Mouse (Mus musculus): ENCODE results near the gene Tsga10. TPM values are rescaled to one million over a fixed set of nuclear protein-coding genes. Genes with fewer than 3 reads are reported as not detected.
A peak's percentile ranks its signal among the peaks of the same experiment; 100 is the strongest.

Tsga10 gene
- polyA plus RNA-seq, 1 experiment from 2014 or later = 12.0 TPM

DNA sequence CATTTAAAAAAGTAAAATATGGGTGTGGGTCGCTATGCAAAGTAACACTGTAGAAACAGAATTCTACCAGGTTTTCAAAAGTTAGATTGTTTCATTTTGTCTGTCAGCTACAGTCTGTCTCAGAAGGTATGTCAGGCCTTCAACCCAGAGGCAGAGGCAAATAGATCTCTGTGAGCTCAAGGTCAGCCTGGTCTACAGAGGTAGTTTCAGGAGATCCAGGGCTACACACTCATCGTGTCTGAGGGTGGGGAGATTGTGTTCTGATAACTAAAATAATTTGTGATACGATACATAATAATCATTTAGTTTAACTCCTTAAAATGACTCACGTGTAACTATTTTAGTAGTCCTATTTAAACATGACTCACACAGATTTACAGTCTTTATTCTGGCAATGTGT, 6.9 kb upstream of the Tsga10 start:
- Histone ChIP-seq H3K9me3 (replicated peaks) (0 out of 2 replicates have a peak, but pooled peaks cover 4% of the 10 kb centered on the region), H3K4me3 (replicated peaks) (no peak overlapping the region), H3K9ac (replicated peaks) (no peak overlapping the region), H3K27me3 (replicated peaks) (peaks cover 6% of the 10 kb centered on the region; the same call in 1 of the 2 replicates), H3K27ac (replicated peaks) (no peak overlapping the region), H3K4me1 (peaks cover 17% of the 10 kb centered on the region), H3K4me2 (peak overlapping the region; percentile 70), H3K36me3 (peaks cover 25% of the 10 kb centered on the region)
- ATAC-seq (ENCODE audit: low FRiP score) = no peak
- WGBS = 89% methylated on average over 4 of the region's 4 CpGs

DNA sequence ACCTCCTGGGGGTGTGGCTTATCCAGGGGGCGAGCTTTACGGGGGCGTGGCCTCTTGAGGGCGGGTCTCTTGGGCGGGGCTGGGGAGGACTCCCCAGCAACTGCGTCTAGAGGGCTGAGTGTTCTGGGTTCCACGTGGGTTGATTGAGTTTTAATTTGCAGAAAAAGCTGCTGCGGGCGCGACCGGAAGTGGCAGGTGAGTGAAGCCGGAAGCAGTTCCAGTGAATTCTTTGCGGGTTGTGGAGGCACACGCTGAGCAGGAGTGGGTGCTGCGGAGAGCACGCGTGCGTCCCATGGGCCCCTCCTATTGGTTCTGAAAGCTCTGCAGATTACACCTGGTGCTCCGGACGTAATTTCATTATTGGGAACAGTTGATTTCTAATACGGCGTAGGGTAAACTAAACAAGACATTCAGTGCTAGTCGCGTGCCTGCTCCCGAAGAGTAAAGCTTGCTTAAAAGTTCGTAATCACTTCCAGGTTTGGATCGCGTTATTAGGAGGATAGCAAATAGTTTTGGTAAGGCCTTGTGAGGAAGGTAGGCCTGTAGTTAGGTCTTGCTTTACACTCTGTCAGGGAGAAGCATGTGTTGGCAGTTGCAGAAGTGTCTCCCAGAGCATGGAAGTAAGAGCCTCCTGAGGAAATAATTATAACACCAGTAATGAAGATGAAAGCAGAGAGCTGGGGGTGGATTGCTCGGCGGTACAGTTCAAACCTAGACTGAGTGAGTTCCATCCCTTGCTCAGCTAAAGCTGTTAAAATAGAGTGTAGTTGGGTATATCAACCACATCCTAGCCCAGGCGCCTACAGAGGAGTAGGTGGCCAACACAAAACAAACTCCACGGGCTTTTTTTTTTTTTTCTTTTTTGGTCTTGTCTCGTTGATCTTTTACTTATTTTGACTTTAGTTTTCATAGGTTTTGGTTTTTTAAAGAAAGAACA, 6.2 kb upstream of the Tsga10 start:
- Histone ChIP-seq H3K9ac (replicated peaks) (peak overlapping the region; percentile 44), H3K36me3 (peaks cover 17% of the 10 kb centered on the region), H3K27ac (replicated peaks) (peak overlapping the region; percentile 81), H3K4me2 (peak overlapping the region; percentile 70), H3K4me1 (peaks cover 17% of the 10 kb centered on the region), H3K9me3 (replicated peaks) (0 out of 2 replicates have a peak, but pooled peaks cover 4% of the 10 kb centered on the region), H3K4me3 (replicated peaks) (peak overlapping the region; percentile 49), H3K27me3 (replicated peaks) (peaks cover 6% of the 10 kb centered on the region; the same call in 1 of the 2 replicates)
- 6% methylated on average over 33 of the region's 33 CpGs for WGBS
- ATAC-seq (ENCODE audit: low FRiP score) = peak; percentile 91

DNA sequence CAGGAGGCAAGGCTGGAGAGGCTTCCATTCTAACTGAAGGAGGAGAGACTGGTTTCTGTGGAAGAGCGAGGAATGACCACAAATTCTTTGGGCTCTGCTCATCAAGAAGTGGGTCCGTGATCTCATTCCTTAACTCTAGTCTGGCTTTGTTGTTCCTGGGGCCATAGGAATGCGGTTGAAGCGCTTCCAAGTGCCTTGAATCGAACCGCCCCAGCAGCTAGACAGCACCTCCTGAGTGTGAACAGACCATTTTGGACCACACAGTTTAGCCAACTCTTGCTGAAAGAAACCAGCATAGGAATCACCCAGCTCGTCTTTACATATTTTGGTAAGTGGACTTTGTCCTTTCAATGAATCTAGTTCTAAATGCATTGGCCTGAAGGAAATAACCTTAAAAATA, 5.5 kb upstream of the Tsga10 start, which contains the start of gene Lipt1:
Gene Lipt1 (plus strand): TSS at position 35 of the 400 bp plus-strand sequence.
- H3K27me3 ChIP-seq (replicated peaks) = peaks cover 6% of the 10 kb centered on the region; the same call in 1 of the 2 replicates
- 0 out of 2 replicates have a peak, but pooled peaks cover 4% of the 10 kb centered on the region for H3K9me3 ChIP-seq (replicated peaks)
- peak within 1 kb of the TSS; percentile 70 for H3K4me2 ChIP-seq
- H3K9ac ChIP-seq (replicated peaks) = peak within 1 kb of the TSS; percentile 44
- H3K27ac ChIP-seq (replicated peaks) = peak within 1 kb of the TSS; percentile 81
- 7% methylated on average over 7 of the region's 7 CpGs for WGBS
- ATAC-seq (ENCODE audit: low FRiP score) = peak; percentile 56
- peak within 1 kb of the TSS; percentile 49 for H3K4me3 ChIP-seq (replicated peaks)
- H3K4me1 ChIP-seq = peaks cover 17% of the 10 kb centered on the region
- H3K36me3 ChIP-seq = peaks cover 16% of the 10 kb centered on the region

DNA sequence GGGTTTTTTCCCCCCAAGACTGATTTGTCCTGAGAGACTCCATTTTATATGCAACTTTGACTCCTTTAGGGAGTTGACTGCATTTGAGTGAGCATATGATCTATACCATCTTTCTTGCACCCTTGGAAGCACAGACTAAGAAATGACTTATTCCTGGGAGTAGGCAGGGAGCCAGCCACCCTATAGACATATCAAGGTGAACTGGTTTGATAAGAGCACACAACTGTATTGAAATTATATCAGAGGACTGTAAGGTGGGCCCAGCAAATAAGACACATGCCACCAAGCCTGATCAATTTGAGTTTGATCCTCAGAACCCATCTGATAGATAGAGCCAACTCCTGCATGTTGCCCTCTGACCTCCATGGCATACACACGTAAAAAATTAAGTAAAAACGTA, 3.1 kb upstream of the Tsga10 start:
- no peak for ATAC-seq (ENCODE audit: low FRiP score)
- Histone ChIP-seq H3K4me1 (peaks cover 26% of the 10 kb centered on the region), H3K27me3 (replicated peaks) (peaks cover 6% of the 10 kb centered on the region; the same call in 1 of the 2 replicates), H3K4me2 (no peak overlapping the region), H3K27ac (replicated peaks) (no peak overlapping the region), H3K36me3 (no peaks in the 10 kb centered on the region), H3K9me3 (replicated peaks) (no peaks in the 10 kb centered on the region), H3K9ac (replicated peaks) (no peak overlapping the region), H3K4me3 (replicated peaks) (no peak overlapping the region)
- 67% methylated on average over 2 of the region's 2 CpGs for WGBS

DNA sequence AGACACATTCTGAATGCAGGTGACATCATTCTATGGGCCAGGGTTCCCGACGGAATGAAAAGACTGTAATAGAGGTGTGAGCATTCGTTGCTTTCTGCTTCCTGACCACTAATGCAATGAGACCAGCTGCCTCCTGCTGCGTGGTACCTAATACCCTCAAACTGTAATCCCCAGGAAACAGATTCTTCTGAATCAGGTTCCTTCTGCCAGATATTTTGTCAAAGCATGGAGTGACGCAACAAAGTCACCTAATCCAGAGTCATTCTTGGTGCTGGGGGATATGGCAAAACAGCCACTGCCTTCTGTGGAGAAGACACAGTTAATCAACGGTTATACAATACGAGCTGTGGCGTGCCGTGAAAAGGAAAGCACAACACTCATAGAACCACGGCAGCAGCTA, 2.4 kb upstream of the Tsga10 start:
- WGBS = 67% methylated on average over 10 of the region's 10 CpGs
- H3K9me3 ChIP-seq (replicated peaks) = no peaks in the 10 kb centered on the region
- H3K4me3 ChIP-seq (replicated peaks) = no peak overlapping the region
- H3K27ac ChIP-seq (replicated peaks) = no peak overlapping the region
- no peaks in the 10 kb centered on the region for H3K36me3 ChIP-seq
- no peak overlapping the region for H3K9ac ChIP-seq (replicated peaks)
- H3K4me1 ChIP-seq = peaks cover 26% of the 10 kb centered on the region
- H3K27me3 ChIP-seq (replicated peaks) = peaks cover 6% of the 10 kb centered on the region; the same call in 1 of the 2 replicates
- no peak for ATAC-seq (ENCODE audit: low FRiP score)
- no peak overlapping the region for H3K4me2 ChIP-seq

DNA sequence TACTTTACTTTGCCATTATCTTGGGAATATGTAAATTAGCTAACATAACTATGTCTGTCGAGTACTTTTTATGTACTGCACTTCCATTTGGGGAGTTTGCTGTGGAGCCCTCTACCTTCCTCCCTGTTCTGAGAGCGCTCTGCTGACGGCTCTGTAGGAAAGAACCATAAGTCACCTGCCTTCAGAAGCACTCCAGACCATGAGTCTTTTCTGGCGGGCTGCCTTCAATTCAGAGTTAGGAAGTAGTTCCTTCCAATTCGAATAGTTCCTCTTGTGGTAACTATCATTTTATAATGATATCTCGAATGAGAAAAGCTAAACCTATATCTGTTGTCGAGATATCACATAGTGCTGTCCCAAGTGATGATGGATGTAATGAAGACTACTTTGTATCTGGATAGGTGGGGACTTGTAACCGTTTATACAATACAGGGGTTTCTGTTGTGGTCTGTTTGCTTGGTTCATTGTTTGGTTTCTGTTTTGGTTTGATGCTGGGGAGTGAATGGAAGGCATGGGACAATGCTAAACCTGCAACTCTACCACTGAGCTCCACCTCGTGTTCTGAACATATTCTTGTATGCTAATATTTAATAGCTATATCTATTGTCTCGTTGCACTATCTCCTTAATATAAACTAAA, 1.6 kb upstream of the Tsga10 start:
- H3K9ac ChIP-seq (replicated peaks) = no peak overlapping the region
- H3K4me3 ChIP-seq (replicated peaks) = no peak overlapping the region
- ATAC-seq (ENCODE audit: low FRiP score) = no peak
- H3K27ac ChIP-seq (replicated peaks) = no peak overlapping the region
- no peak overlapping the region for H3K4me2 ChIP-seq
- H3K27me3 ChIP-seq (replicated peaks) = peaks cover 6% of the 10 kb centered on the region; the same call in 1 of the 2 replicates
- WGBS = 75% methylated on average over 10 of the region's 10 CpGs
- H3K9me3 ChIP-seq (replicated peaks) = no peaks in the 10 kb centered on the region
- no peaks in the 10 kb centered on the region for H3K36me3 ChIP-seq
- H3K4me1 ChIP-seq = peaks cover 20% of the 10 kb centered on the region

DNA sequence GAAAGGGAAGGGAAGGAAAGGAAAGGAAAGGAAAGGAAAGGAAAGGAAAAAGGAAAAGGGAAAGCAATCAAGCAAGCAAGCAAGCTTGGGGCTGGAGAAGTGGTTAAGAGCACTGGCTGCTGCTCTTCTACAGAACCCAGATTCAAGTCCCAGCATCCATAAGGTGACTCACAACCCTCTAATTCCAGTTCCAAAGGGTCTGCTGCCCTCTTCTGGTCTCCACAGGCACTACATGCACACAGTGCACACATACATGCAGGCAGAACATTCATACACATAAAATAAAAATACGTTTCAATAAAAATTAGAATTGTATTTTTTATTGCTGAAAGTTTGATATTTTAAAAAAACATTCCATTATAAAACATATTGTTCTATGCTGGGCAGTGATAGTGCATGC, 827 bp upstream of the Tsga10 start:
- Histone ChIP-seq H3K9ac (replicated peaks) (no peak overlapping the region), H3K4me1 (peaks cover 16% of the 10 kb centered on the region), H3K36me3 (no peaks in the 10 kb centered on the region), H3K4me2 (no peak overlapping the region), H3K4me3 (replicated peaks) (no peak overlapping the region), H3K27ac (replicated peaks) (no peak overlapping the region), H3K27me3 (replicated peaks) (peaks cover 6% of the 10 kb centered on the region; the same call in 1 of the 2 replicates), H3K9me3 (replicated peaks) (no peaks in the 10 kb centered on the region)
- WGBS = 84% methylated on average over 1 of the region's 1 CpGs
- ATAC-seq (ENCODE audit: low FRiP score) = no peak

DNA sequence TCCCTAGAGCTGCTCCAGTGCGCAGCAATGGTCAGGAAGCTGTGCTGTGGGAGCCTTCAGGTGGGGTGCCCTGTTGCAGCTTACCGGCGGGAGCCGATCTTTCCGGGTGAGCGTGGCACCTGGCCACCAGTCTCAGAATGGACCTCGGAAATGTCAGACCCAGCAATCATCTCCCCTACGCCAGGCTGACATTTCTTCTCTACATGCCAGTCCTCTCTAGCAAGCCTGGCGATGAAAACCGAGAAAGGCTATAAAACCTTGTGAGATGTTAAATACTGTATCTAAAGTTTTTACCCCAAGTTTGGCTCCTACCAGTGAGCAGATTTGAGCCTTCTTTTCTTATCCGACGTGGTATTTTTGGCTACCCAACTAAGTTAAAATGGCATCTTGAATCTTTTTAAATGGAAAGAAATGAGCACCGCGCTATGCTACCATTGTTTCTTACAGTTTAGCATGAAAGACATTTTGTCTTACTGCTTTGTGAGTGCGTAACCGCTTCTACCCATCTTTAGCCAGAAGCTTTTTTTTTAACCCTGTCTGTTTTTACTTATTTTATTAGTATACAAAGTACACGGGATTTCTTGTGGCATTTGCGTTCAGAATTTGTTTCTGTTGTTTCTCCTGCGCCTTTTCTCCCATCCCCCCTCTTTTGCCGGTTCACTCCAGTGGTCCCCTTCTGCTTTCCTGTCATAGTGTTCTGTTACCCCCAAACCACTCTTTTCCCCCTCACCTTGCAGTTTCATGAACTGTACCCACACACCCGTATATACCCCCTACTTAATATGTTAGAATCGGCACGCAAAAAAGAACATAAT, 621 bp downstream of the Tsga10 start:
- H3K36me3 ChIP-seq = no peaks in the 10 kb centered on the region
- H3K4me3 ChIP-seq (replicated peaks) = peak overlapping the region; percentile 78
- H3K4me1 ChIP-seq = peaks cover 10% of the 10 kb centered on the region
- peak overlapping the region; percentile 95 for H3K27ac ChIP-seq (replicated peaks)
- no peaks in the 10 kb centered on the region for H3K9me3 ChIP-seq (replicated peaks)
- WGBS = 12% methylated on average over 23 of the region's 23 CpGs
- ATAC-seq (ENCODE audit: low FRiP score) = no peak
- H3K27me3 ChIP-seq (replicated peaks) = peaks cover 6% of the 10 kb centered on the region; the same call in 1 of the 2 replicates
- H3K4me2 ChIP-seq = peak overlapping the region; percentile 85
- H3K9ac ChIP-seq (replicated peaks) = peak overlapping the region; percentile 77

DNA sequence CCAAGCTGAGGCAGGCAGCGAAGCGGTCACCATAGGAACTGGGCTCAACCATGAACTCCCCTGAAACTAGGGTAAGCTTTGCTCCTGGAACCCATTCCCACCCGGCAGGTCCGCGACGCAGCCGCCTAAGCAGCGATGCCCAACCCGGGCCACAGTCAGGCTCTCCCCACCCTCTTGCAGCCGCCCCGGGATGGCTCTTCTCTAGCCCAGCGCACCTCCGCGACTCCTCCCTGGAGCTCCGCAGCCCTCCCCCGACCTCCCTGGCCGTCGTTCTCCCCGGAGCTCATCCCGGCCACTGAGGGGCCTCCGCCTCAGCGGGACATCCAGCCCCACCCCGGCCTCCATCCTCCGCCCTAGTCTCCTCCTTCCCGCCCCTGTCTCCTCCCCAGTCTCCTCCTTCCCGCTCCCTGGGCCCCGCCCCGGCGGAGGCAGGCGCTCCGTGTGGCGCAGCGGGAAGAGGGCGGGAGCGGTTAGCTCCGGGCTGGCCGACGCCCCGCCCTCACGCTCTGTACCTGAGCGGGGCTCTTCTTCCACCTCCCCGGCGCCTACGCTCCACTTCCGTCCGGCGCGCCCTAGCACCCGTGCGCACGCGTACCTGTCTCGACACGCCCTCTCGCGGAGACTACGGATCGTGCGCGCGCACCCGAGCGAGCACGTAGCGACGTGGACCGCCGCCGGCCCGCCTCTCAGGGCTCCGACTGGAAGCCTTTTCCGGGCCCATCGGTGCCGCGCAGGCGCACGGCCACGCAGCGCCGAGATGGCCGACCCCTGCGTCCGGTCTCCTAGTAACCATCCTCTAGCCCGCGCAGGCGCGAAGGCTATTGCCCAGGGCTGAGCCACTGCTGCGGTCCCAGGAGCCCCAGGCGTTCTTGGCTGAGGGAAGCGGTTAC, 1.5 kb downstream of the Tsga10 start:
- Histone ChIP-seq H3K9me3 (replicated peaks) (no peaks in the 10 kb centered on the region), H3K4me3 (replicated peaks) (peak overlapping the region; percentile 78), H3K4me2 (peak overlapping the region; percentile 85), H3K36me3 (no peaks in the 10 kb centered on the region), H3K4me1 (peaks cover 10% of the 10 kb centered on the region), H3K9ac (replicated peaks) (peak overlapping the region; percentile 85), H3K27ac (replicated peaks) (peak overlapping the region; percentile 95), H3K27me3 (replicated peaks) (peaks cover 6% of the 10 kb centered on the region; the same call in 1 of the 2 replicates)
- ATAC-seq (ENCODE audit: low FRiP score) = peak; percentile 98
- WGBS = under 1% methylated on average over 86 of the region's 90 CpGs

DNA sequence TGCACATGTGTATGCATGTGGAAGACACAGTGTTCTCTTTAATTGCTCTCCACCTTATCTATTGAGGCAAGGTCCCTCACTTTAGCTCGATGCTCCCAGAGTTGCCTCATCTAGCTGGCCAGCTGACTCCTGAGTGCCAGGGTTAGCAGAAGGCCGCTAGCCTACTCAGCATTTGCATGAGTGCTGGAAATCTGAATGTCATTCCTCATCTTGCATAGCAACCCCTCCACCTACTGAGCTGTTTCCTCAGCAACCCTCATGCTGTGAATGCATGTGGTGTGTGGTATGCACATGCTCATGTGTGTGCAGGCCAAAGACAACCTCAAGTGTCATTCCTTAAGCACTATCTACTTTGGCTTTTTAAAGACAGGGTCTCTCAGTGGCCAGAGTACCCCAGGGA, 15.5 kb downstream of the Tsga10 start:
- no peak for ATAC-seq (ENCODE audit: low FRiP score)
- 40% methylated on average over 2 of the region's 2 CpGs for WGBS

More for the DNA sequence above, 15.5 kb downstream of the Tsga10 start:
- no peak overlapping the region for H3K4me2 ChIP-seq
- no peaks in the 10 kb centered on the region for H3K27me3 ChIP-seq (replicated peaks)
- no peaks in the 10 kb centered on the region for H3K4me1 ChIP-seq
- no peaks in the 10 kb centered on the region for H3K9me3 ChIP-seq (replicated peaks)
- no peak overlapping the region for H3K9ac ChIP-seq (replicated peaks)
- peaks cover 15% of the 10 kb centered on the region for H3K36me3 ChIP-seq
- no peak overlapping the region for H3K4me3 ChIP-seq (replicated peaks)
- no peak overlapping the region for H3K27ac ChIP-seq (replicated peaks)

All from neural tube, embryonic 15.5 days (tissue).